Mouse (Mus musculus) bone marrow macrophage, adult 2 months (primary cell): ENCODE data around the gene Ticam1.

Source experiments
- CTCF ChIP-seq: IDR thresholded peaks from 2 replicates; pipeline ENCODE4 v1.5.1; 2012; ENCODE audit warnings: low read depth, mild to moderate bottlenecking, low read length, moderate library complexity
- POLR2A ChIP-seq: IDR thresholded peaks from 2 replicates; pipeline ENCODE4 v1.6.1; 2012; ENCODE audit warnings: mild to moderate bottlenecking, low read depth, low read length, borderline replicate concordance

DNA sequence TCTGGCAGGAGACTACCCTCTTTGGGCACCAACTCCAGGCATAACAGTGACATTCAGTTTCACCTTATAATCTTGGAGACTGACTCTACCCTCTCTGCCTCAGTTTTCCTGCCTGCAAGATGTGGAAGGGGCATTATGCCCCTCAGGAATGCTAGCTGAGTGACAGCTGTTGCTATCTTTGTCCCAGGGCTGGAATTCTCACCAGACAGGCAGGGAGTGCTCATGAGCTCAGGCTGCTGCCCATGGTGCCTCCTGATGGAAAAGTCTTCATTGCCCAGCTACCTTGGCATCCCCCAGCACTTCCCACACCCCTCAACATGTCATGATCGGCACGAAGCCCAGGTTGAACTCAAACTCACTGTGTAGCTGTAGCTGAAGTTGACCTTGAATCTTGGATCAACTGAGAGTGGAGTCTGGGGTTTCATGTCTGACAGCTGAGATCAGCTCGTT lies 13.9 kb downstream of the Ticam1 start:
- TF ChIP-seq CTCF (no peak), POLR2A (no peak)
